Mouse (Mus musculus) limb, embryonic 15.5 days (tissue): ENCODE data around the gene Iqub. TPM values are rescaled to one million over a fixed set of nuclear protein-coding genes. Genes with fewer than 3 reads are reported as not detected.

Source experiments
- ATAC-seq: fragments of 200-750 bp; cut with Nextera tagmentation; 2 replicates; pipeline ENCODE4 v1.8.0; 2017; ENCODE audit warnings: low read depth, moderate TSS enrichment; ENCODE audit not compliant: insufficient number of reproducible peaks, low FRiP score, low TSS enrichment
- H3K27ac ChIP-seq: fragments of 300-500 bp; sonication (generic); 2 replicates; pipeline ENCODE4 v1.5.1; 2015; ENCODE audit warnings: moderate library complexity, mild to moderate bottlenecking, inconsistent platforms
- H3K27me3 ChIP-seq: fragments of 300-500 bp; sonication (generic); 2 replicates; pipeline ENCODE4 v1.6.1; 2015; ENCODE audit warnings: inconsistent platforms
- H3K36me3 ChIP-seq: fragments of 300-500 bp; sonication (generic); 2 replicates; pipeline ENCODE4 v1.6.1; 2015; ENCODE audit warnings: inconsistent platforms
- H3K4me1 ChIP-seq: fragments of 300-500 bp; sonication (generic); 2 replicates; pipeline ENCODE4 v1.6.1; 2015; ENCODE audit warnings: inconsistent platforms
- H3K4me2 ChIP-seq: fragments of 300-500 bp; sonication (generic); 2 replicates; pipeline ENCODE4 v1.6.1; 2015; ENCODE audit warnings: mild to moderate bottlenecking, inconsistent platforms
- H3K4me3 ChIP-seq: fragments of 300-500 bp; sonication (generic); 2 replicates; pipeline ENCODE4 v1.5.1; 2015; ENCODE audit warnings: mild to moderate bottlenecking, inconsistent platforms
- H3K9ac ChIP-seq: fragments of 300-500 bp; sonication (generic); 2 replicates; pipeline ENCODE4 v1.6.1; 2015; ENCODE audit warnings: inconsistent platforms
- H3K9me3 ChIP-seq: fragments of 300-500 bp; sonication (generic); 2 replicates; pipeline ENCODE4 v1.6.1; 2016; ENCODE audit warnings: inconsistent platforms
- WGBS: fragments of 180-500 bp; shearing (Covaris S2); methylation state at CpG from one replicate; pipeline ENCODE4 v1.1.7; 2015; 5-methylcytosine and 5-hydroxymethylcytosine counted together
- polyA plus RNA-seq: library from polyadenylated mRNA; unstranded; fragments of >200 nt; fragmentation: Nextera tagmentation; extraction: Ambion mirVana; gene quantifications from 2 replicates; pipeline ENCODE4 v1.2.1, GENCODE M21; 2015

Iqub gene
- polyA plus RNA-seq, 1 experiment from 2014 or later: 0.05 TPM

DNA sequence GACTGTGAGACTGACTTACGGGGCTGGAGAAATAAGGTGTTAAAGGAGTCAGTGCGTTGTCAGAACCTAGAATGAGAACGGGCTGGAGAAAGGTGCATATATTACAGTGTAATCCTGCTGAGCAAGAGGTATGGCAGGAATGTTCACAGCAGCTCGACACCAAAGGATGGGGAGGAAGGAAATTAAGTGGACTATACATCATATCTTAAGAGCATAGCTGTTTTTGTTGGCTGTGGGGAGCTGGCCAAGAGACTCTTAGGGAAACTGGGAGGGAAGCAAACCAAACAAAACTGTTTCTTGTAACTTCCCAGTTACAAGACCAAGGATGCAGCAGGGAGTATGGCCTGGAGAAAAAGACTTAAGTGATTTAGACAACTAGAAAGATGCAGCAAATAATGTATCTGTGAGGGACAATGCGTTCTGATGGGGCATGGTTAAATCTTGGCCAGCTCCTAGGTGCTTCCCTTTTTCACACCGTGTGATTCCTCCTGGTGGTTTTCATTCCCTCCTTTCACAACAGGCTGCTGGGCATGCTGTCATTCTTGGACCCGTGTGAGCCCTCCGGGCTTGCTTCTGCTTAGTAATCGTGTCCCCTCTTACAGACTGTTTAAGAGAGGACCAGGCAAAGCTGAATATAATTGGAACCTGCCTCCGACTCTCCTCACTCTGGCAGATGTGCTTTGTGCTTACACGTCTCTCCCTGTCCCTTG lies 16.0 kb upstream of the Iqub start:
- H3K36me3 ChIP-seq: no peaks in the 10 kb centered on the region
- no peaks in the 10 kb centered on the region for H3K27me3 ChIP-seq
- peak overlapping the region; percentile 9 for H3K4me3 ChIP-seq
- no peak overlapping the region for H3K27ac ChIP-seq
- H3K9ac ChIP-seq: no peak overlapping the region
- H3K9me3 ChIP-seq: no peaks in the 10 kb centered on the region
- peak overlapping the region; percentile 33 for H3K4me2 ChIP-seq
- H3K4me1 ChIP-seq: peaks cover 15% of the 10 kb centered on the region
- no peak for ATAC-seq
- 43% methylated on average over 11 of the region's 11 CpGs for WGBS

DNA sequence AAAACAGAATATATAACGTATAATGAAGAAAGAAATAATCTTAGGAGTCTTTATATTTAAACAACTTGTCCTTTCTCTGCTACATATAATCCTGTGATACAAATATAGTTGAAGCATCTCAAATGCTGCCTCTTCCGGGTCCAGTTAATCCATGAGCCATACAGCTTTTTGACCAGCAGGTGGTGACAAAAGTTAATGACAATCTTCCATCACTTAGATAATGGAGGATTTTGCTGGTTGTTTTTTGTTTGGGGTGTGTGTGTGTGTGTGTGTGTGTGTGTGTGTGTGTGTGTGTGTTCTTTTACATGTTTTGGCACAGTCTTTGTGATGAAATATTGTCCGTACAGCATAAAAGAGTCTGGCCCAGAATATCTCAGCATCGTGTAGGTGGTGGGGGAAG lies 15.3 kb upstream of the Iqub start:
- Histone ChIP-seq H3K4me3 (peak overlapping the region; percentile 9), H3K4me2 (peak overlapping the region; percentile 33), H3K9ac (no peak overlapping the region), H3K9me3 (no peaks in the 10 kb centered on the region), H3K36me3 (no peaks in the 10 kb centered on the region), H3K27me3 (no peaks in the 10 kb centered on the region), H3K4me1 (peaks cover 18% of the 10 kb centered on the region), H3K27ac (no peak overlapping the region)
- no peak for ATAC-seq
- 31% methylated on average over 4 of the region's 4 CpGs for WGBS

DNA sequence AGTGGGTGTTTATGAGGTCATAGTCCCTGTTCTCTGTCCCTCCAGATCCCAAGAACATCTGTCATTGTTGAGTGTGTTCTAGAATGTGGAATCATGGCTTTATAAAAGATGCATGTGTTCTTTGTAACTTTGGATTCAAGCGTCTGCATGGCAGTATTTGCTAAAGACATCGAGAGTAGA lies 13.1 kb upstream of the Iqub start, which contains the start of gene Asb15:
Gene Asb15, plus strand, starts transcription at position 81 of the 180 bp plus-strand sequence.
- H3K4me1 ChIP-seq: peaks cover 18% of the 10 kb centered on the region
- WGBS: 43% methylated on average over 2 of the region's 2 CpGs
- peak within 1 kb of the TSS; percentile 64 for H3K9ac ChIP-seq
- H3K27ac ChIP-seq: peak within 1 kb of the TSS; percentile 72
- H3K4me3 ChIP-seq: peak within 1 kb of the TSS; percentile 77
- H3K36me3 ChIP-seq: peaks cover 5% of the 10 kb centered on the region
- no peaks in the 10 kb centered on the region for H3K9me3 ChIP-seq
- H3K27me3 ChIP-seq: no peaks in the 10 kb centered on the region
- peak within 1 kb of the TSS; percentile 63 for H3K4me2 ChIP-seq
- ATAC-seq: no peak

DNA sequence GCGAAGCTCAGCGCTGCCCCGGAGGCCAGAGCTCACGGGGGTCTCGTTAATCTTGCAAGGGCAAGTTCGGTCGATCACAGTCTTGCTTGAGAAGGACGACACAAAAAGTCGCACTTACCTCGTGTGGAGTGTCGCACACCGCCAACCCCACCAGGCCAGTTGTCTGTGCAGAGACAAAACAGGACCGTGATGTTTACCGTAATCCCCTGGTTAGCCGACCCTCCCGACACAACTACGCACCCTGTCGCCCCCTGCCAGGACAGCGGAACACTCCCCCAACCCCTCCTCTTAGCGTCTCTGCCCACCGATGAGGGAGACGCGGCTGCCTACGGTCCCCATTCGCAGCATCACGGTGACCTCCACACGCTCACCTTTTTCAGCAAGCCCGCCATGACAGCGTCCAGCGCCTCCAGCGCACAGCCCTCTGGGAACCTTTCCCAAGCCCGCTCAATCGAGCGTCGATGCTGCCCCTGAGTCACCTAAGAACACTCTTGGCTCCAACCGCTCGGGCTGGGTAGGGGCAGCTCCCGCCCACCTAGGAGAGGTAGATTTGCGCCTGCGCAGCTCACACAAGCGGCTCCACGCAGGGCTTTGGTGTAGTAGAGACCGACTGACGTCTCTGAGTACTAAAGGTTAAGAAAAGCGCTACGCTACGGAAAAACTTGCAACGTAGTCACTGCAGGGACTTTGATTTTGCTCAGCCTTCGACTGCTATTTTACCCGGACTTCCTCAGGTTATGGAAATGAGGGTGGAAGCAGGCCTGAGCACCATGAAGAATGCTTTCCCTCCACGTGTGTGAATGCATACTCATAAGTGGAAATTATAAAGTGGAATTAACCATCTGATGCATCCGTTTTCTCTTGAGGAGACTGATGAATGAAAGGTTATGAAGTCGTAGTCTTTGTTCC lies 12.5 kb upstream of the Iqub start, which contains the start of gene Ndufa5:
Gene Ndufa5, minus strand, starts transcription at position 859 of the 909 bp plus-strand sequence.
- no peaks in the 10 kb centered on the region for H3K27me3 ChIP-seq
- H3K9ac ChIP-seq: peak within 1 kb of the TSS; percentile 64
- WGBS: under 1% methylated on average over 53 of the region's 53 CpGs
- no peaks in the 10 kb centered on the region for H3K9me3 ChIP-seq
- ATAC-seq: peak; percentile 95
- peak within 1 kb of the TSS; percentile 77 for H3K4me3 ChIP-seq
- peak within 1 kb of the TSS; percentile 72 for H3K27ac ChIP-seq
- peak within 1 kb of the TSS; percentile 63 for H3K4me2 ChIP-seq
- H3K4me1 ChIP-seq: peaks cover 18% of the 10 kb centered on the region
- peaks cover 6% of the 10 kb centered on the region for H3K36me3 ChIP-seq

DNA sequence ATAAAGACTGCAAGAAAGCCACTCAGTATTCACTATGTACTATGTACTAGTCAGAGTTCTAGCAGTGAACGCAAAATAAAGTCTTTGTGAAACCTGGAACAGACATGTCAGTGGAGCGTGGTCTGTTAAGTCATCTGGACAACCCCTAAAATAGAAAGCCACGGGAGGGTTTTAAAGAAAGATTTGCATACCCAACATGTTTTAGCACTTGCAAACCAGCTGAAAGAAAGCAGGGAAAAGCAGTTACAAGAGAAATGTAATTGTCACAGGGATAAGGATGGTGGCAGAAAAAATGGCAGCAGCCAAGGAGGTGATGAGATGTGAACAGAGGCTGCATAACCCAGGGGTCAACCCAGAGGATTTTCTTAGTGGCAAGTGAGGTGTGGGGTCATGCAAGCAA lies 10.8 kb upstream of the Iqub start:
- Histone ChIP-seq H3K4me2 (no peak overlapping the region), H3K4me1 (peaks cover 16% of the 10 kb centered on the region), H3K4me3 (no peak overlapping the region), H3K36me3 (peaks cover 16% of the 10 kb centered on the region), H3K27me3 (no peaks in the 10 kb centered on the region), H3K27ac (no peak overlapping the region), H3K9ac (no peak overlapping the region), H3K9me3 (no peaks in the 10 kb centered on the region)
- WGBS: 86% methylated on average over 3 of the region's 3 CpGs
- ATAC-seq: no peak

- ATAC-seq: no peak
- Histone ChIP-seq H3K4me1 (peaks cover 6% of the 10 kb centered on the region), H3K27me3 (no peaks in the 10 kb centered on the region), H3K9ac (no peak overlapping the region), H3K9me3 (no peaks in the 10 kb centered on the region), H3K4me3 (no peak overlapping the region), H3K27ac (no peak overlapping the region), H3K36me3 (peaks cover 20% of the 10 kb centered on the region), H3K4me2 (no peak overlapping the region)
- 45% methylated on average over 2 of the region's 2 CpGs for WGBS
Observed at GRCm38 (mm10) chr6:24516197-24516596, 1.3 kb upstream of the Iqub start.

GRCm38 (mm10) chr6:24504141-24504540 lies 10.7 kb downstream of the Iqub start:
- no peak for ATAC-seq
- no peaks in the 10 kb centered on the region for H3K4me1 ChIP-seq
- WGBS: 71% methylated on average over 2 of the region's 2 CpGs

GRCm38 (mm10) chr6:24490341-24490740 lies 24.5 kb downstream of the Iqub start:
- H3K27ac ChIP-seq: no peak overlapping the region
- 23% methylated on average over 1 of the region's 1 CpGs for WGBS
- no peak overlapping the region for H3K4me3 ChIP-seq
- no peak overlapping the region for H3K9ac ChIP-seq
- no peaks in the 10 kb centered on the region for H3K9me3 ChIP-seq
- no peaks in the 10 kb centered on the region for H3K36me3 ChIP-seq
- no peaks in the 10 kb centered on the region for H3K27me3 ChIP-seq
- ATAC-seq: no peak
- no peak overlapping the region for H3K4me2 ChIP-seq
- H3K4me1 ChIP-seq: no peaks in the 10 kb centered on the region

More at GRCm38 (mm10) chr6:24504141-24504540, 10.7 kb downstream of the Iqub start:
- no peaks in the 10 kb centered on the region for H3K9me3 ChIP-seq
- no peak overlapping the region for H3K4me3 ChIP-seq
- H3K27ac ChIP-seq: no peak overlapping the region
- no peaks in the 10 kb centered on the region for H3K36me3 ChIP-seq
- H3K27me3 ChIP-seq: no peaks in the 10 kb centered on the region
- no peak overlapping the region for H3K9ac ChIP-seq
- H3K4me2 ChIP-seq: no peak overlapping the region

DNA sequence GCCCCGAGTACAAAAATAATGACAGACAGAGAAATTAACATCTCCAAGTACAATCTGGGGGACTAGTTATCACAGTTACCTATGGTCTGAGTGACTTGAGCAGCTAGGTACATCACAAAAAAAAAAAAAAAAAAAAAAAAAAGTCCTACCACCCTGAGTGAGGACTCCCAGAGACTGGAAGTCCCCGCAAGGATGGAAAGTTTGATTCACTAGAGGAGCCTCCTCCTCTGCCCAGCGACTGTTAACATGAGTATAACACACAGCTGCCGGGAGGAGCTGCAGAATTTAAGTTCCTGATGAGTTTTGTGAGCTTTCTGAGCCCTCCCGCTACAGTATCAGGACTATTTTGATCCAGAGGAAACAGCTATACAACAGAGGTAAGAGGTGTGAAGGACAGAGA lies 28.3 kb downstream of the Iqub start:
- Histone ChIP-seq H3K9ac (no peak overlapping the region), H3K4me1 (no peaks in the 10 kb centered on the region), H3K4me3 (no peak overlapping the region), H3K36me3 (no peaks in the 10 kb centered on the region), H3K27me3 (no peaks in the 10 kb centered on the region), H3K9me3 (no peaks in the 10 kb centered on the region), H3K4me2 (no peak overlapping the region), H3K27ac (no peak overlapping the region)
- ATAC-seq: no peak
- WGBS: 69% methylated on average over 5 of the region's 5 CpGs

DNA sequence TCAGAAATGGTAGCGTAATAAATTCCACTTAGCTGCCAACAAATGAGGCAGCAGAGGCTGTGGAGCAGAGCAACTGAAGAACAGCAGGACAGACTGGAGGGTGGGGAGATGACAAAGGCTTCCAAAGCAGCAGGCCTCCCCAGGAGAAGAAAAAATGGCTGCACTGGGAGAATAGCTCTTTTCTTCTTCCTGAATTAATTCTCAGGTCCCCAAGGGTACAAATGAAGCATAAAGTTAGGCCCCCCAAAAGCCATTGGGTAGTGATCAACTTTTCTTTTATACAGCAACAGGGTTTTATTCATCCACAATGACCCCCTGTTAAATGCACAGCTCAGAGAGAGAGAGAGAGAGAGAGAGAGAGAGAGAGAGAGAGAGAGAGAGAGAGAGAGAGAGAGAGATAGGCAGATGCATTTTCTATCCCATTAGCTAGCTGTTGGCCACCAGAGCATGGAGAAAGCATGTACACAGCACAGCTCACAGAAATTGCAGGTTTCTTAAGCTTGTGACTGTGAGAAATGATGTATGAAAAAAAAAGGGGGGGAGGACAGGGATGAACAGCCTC lies 44.2 kb downstream of the Iqub start:
- Histone ChIP-seq H3K27ac (no peak overlapping the region), H3K9ac (no peak overlapping the region), H3K27me3 (no peaks in the 10 kb centered on the region), H3K4me1 (no peaks in the 10 kb centered on the region), H3K36me3 (no peaks in the 10 kb centered on the region), H3K4me2 (no peak overlapping the region), H3K9me3 (no peaks in the 10 kb centered on the region), H3K4me3 (no peak overlapping the region)
- no peak for ATAC-seq
- WGBS: 81% methylated on average over 1 of the region's 1 CpGs

DNA sequence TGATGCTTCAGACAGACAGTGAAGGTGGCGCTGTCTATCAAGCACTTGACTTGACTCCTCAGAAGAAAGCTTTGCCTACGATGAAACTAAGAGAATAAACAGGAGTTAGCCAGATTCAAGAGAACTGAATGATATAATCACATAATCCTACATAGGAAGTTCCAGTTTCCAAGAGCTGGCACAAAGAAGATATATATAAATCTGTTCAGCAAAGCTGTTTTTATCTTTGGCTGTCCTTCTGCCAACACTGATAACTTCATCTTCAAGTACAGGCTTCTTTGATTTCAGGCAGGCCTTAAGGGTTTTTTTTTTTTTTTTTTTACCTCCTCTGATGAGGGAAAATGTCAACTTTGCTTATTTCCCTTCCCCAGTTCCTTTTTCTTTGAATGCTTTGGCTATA lies 44.7 kb downstream of the Iqub start:
- WGBS: 88% methylated on average over 2 of the region's 2 CpGs
- Histone ChIP-seq H3K27me3 (no peaks in the 10 kb centered on the region), H3K9ac (no peak overlapping the region), H3K9me3 (no peaks in the 10 kb centered on the region), H3K36me3 (no peaks in the 10 kb centered on the region), H3K4me1 (no peaks in the 10 kb centered on the region), H3K4me2 (no peak overlapping the region), H3K4me3 (no peak overlapping the region), H3K27ac (no peak overlapping the region)
- ATAC-seq: no peak

DNA sequence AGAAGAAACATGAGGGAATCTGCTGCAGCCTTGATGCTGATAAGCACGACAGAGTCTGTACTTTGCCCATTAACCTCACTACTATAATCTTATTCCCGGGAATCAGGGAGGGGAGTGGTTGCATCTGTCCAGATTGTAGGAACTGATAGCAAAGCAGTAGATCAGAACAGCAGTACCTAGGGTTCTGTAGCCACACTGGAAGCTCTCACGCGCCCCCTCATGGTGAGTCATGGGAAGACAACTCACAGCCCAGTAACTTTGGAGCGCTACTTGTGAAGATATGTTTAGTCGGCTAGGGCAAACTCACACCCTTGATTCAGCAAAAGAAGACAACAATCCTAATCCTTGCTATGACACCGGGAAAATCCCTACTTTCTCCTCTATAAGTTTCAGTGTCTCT lies 58.8 kb downstream of the Iqub start:
- Histone ChIP-seq H3K9me3 (no peaks in the 10 kb centered on the region), H3K4me2 (no peak overlapping the region), H3K4me3 (no peak overlapping the region), H3K4me1 (no peaks in the 10 kb centered on the region), H3K27ac (no peak overlapping the region), H3K27me3 (no peaks in the 10 kb centered on the region), H3K36me3 (no peaks in the 10 kb centered on the region), H3K9ac (no peak overlapping the region)
- 45% methylated on average over 7 of the region's 7 CpGs for WGBS
- no peak for ATAC-seq
